Mouse (Mus musculus): ENCODE results near the gene Hs2st1.

- TF ChIP-seq TAL1 (IDR thresholded peaks at IDR 0.05; ENCODE audit: low read length) (no peak), GATA1 (IDR thresholded peaks at IDR 0.05; ENCODE audit: low read length) (no peak)
Measured at GRCm38 (mm10) chr3:144539051-144539450, 30.9 kb downstream of the Hs2st1 start.

Measured in erythroblast, embryonic 14.5 days (primary cell).